Mouse (Mus musculus): ENCODE measurements at regions not wholly inside any gene's neighbourhood (a gene's known extent, or its start where the extent isn't known, plus 50 kb on each side); places are given as distances from the start of the nearest gene placed in this dataset.
"Not testable (repeated sequence)": the region's sequence is repeated elsewhere in the genome, so short reads cannot be mapped to it uniquely, and the experiment has no call there.

- no peak for DNase-seq
Measured at GRCm38 (mm10) chr8:26762942-26763778, 214.0 kb upstream of the Zfp703 start.

GRCm38 (mm10) chr8:26768474-26769229 is 208.5 kb upstream of the Zfp703 start:
- DNase-seq, result no peak

- DNase-seq, result peak; percentile 50
Measured at GRCm38 (mm10) chr8:26770424-26770886, 206.7 kb upstream of the Zfp703 start.

- no peak for DNase-seq
Measured at GRCm38 (mm10) chr8:26778917-26779537, 198.1 kb upstream of the Zfp703 start.

- DNase-seq, result no peak
Measured at GRCm38 (mm10) chr8:26780515-26780914, 196.6 kb upstream of the Zfp703 start.

GRCm38 (mm10) chr8:26782936-26783335 is 194.2 kb upstream of the Zfp703 start:
- DNase-seq, result not testable (repeated sequence)

GRCm38 (mm10) chr8:26784381-26784780 is 192.7 kb upstream of the Zfp703 start:
- no peak for DNase-seq

- DNase-seq, result no peak
Measured at GRCm38 (mm10) chr8:26791795-26792194, 185.3 kb upstream of the Zfp703 start.

GRCm38 (mm10) chr8:26793606-26794292 is 183.4 kb upstream of the Zfp703 start:
- no peak for DNase-seq

- DNase-seq, result no peak
Measured at GRCm38 (mm10) chr8:26794411-26794810, 182.7 kb upstream of the Zfp703 start.

- DNase-seq, result no peak
Measured at GRCm38 (mm10) chr8:26795616-26796015, 181.5 kb upstream of the Zfp703 start.

- no peak for DNase-seq
Measured at GRCm38 (mm10) chr8:26799814-26800213, 177.3 kb upstream of the Zfp703 start.

GRCm38 (mm10) chr8:26804089-26804488 is 173.0 kb upstream of the Zfp703 start:
- DNase-seq, result no peak

- DNase-seq, result no peak
Measured at GRCm38 (mm10) chr8:26804901-26805341, 172.2 kb upstream of the Zfp703 start.

- DNase-seq, result no peak
Measured at GRCm38 (mm10) chr8:26805371-26805821, 171.7 kb upstream of the Zfp703 start.

- DNase-seq, result no peak
Measured at GRCm38 (mm10) chr8:26808111-26808651, 168.9 kb upstream of the Zfp703 start.

GRCm38 (mm10) chr8:26808771-26809170 is 168.4 kb upstream of the Zfp703 start:
- no peak for DNase-seq

GRCm38 (mm10) chr8:26809943-26810342 is 167.2 kb upstream of the Zfp703 start:
- DNase-seq, result no peak

- DNase-seq, result no peak
Measured at GRCm38 (mm10) chr8:26811533-26812236, 165.4 kb upstream of the Zfp703 start.

- DNase-seq, result peak; percentile 86
Measured at GRCm38 (mm10) chr8:26813198-26813815, 163.8 kb upstream of the Zfp703 start.

Measured in adrenal gland, adult 8-10 months (tissue).